Mouse (Mus musculus): ENCODE measurements around the gene Ruvbl2.

DNA sequence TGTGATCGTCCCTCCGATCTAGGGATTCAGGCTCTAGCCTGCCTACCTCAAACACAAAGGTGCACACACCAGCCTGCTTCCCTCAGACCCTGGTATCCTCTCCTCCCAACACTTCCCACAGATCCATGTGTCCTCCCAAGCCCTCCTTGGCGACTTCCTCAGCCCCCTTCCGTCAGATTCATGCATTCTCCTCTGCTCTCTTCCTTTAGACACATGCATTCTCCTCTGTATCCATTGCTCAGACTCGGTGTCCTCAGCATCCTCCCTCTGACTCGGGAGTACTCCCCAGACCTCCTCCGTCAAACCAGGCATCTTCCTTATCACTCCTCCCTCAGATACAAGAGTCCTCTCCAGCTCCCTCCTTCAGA, 4.1 kb downstream of the Ruvbl2 start:
- TF ChIP-seq POLR2A (IDR thresholded peaks at IDR 0.05; ENCODE audit: low read depth, low read length) (no peak), CTCF (conservative IDR thresholded peaks at IDR 0.05 in 1 of 2, IDR thresholded peaks at IDR 0.05 in 1 of 2; ENCODE audit: low read depth in 2 of 2, low read length in 2 of 2) (no peak), EP300 (IDR thresholded peaks at IDR 0.05; ENCODE audit: low read length) (no peak), CHD1 (IDR thresholded peaks at IDR 0.05; ENCODE audit: low read depth, low read length) (0 out of 2 replicates have a peak, but pooled peaks have one; percentile 11), HCFC1 (IDR thresholded peaks at IDR 0.05; ENCODE audit: low read depth, low read length) (no peak), RCOR1 (conservative IDR thresholded peaks at IDR 0.05; ENCODE audit: low read depth, low read length) (no peak)

Data from CH12.LX (cell line).